Mouse (Mus musculus) MEL (cell line): ENCODE data around the gene Abca3.

ENCODE experiments used
- CTCF ChIP-seq, 3 experiments: IDR thresholded peaks in 2 of 3; conservative IDR thresholded peaks in 1 of 3; 2 replicates each; pipeline ENCODE4 v1.5.1; 2011 to 2012; ENCODE audit warnings: low read length in 3 of 3, low read depth in 2 of 3, mild to moderate bottlenecking in 2 of 3, improper control_type of control experiment in 1 of 3, inconsistent platforms in 1 of 3, mixed read lengths in 1 of 3, moderate library complexity in 1 of 3; ENCODE audit not compliant: control insufficient read depth in 1 of 3, insufficient read depth in 1 of 3, poor library complexity in 1 of 3, severe bottlenecking in 1 of 3
- ELF1 ChIP-seq: IDR thresholded peaks from 2 replicates; pipeline ENCODE4 v1.6.1; 2014; ENCODE audit warnings: low read depth, mild to moderate bottlenecking, inconsistent platforms, low read length, improper control_type of control experiment, moderate library complexity
- KAT2A ChIP-seq: conservative IDR thresholded peaks from 2 replicates; pipeline ENCODE4 v1.6.1; 2012; ENCODE audit warnings: low read depth, low read length, improper control_type of control experiment, inconsistent platforms
- TAL1 ChIP-seq: IDR thresholded peaks from 2 replicates; pipeline ENCODE4 v1.6.1; 2012; ENCODE audit warnings: mild to moderate bottlenecking, inconsistent platforms, low read length, moderate library complexity, mixed read lengths
- USF1 ChIP-seq: IDR thresholded peaks from 2 replicates; pipeline ENCODE4 v1.6.1; 2014; ENCODE audit warnings: low read depth, mild to moderate bottlenecking, inconsistent platforms, low read length, improper control_type of control experiment, moderate library complexity
- ZNF384 ChIP-seq: IDR thresholded peaks from 2 replicates; pipeline ENCODE4 v1.6.1; 2012; ENCODE audit warnings: low read depth, mild to moderate bottlenecking, inconsistent platforms, low read length, improper control_type of control experiment

- TF ChIP-seq CTCF (IDR thresholded peaks at IDR 0.05 in 2 of 3, conservative IDR thresholded peaks at IDR 0.05 in 1 of 3; ENCODE audit: control insufficient read depth in 1 of 3, insufficient read depth in 1 of 3, low read depth in 2 of 3, low read length in 3 of 3, poor library complexity in 1 of 3, severe bottlenecking in 1 of 3), result no peak
- TF ChIP-seq KAT2A, result no peak
- TF ChIP-seq ZNF384, result no peak
- no peak for TF ChIP-seq TAL1
- no peak for TF ChIP-seq USF1
- TF ChIP-seq ELF1, result no peak
These were observed 26.7 kb downstream of the Abca3 start for GRCm38 (mm10) chr17:24378496-24378895.
